Mouse (Mus musculus): Measurements from ENCODE around the gene Lrrc1.

The Lrrc1 gene

DNA sequence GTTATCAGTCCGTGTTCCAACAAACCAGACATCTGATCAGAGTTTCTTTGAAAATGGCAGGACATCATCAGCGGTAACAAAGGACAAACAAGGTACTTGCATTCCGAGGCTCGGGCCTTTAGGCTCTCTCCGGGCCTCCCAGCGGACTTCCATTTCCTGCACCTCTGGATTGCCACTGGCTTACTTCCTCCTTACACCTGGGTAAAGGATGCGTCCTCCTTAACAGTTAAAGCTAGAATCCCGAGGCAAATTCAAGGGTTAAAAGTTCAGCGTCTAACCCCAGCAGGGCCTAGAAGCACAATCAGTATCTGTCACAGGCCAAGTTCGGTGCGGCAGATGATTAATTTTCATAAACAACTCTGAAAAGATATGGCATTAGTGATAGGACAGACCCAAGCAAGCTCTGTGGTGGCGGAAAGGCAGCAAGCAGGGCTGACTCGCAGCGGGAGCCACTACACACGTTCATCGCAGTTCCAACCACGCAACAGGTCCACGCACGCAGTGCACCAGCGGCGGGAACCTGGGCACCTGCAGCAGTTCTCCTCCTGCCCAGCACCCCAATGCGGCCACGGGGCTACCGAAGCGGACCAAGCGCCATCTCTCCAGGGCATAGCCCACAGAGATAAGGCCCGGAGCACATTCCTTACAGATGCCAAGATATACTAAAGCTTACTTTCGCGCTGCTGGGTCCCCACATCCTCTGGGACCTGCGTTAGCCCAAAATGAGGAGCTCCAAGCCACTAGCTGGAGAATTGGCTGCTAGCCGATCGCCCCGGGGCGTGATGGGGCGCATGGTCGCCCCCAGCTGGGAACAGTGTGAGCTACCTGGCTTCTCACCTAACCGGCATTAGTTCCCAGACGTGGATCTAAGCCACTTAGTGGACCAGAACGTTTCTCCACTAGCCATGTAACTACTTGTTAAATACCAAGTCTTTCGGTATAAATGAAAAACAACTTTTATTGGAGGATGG lies 1.0 kb downstream of the Lrrc1 start:
- DNase-seq, result peak; percentile 62

- no peak for DNase-seq
Measured at GRCm38 (mm10) chr9:77541556-77541955, 3.1 kb downstream of the Lrrc1 start.

DNA sequence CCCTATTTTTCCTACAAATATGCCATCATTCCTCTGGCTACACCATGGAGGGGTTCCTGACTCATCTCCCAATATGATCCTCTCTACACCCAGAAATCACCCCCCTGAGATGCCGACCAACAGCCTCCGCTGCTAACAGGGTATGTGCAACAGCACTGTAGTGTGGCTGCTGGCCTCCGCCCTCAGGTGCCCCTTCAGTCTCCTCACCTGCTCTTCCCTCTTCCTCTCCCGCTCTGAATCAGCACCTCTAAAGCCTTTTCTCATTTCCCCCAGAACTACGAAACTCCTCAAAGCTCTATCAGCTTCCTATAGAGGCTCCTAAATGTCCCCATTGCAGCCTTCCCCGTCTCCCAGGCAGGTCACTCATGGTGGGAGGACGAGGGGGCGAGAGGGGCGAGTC lies 5.4 kb downstream of the Lrrc1 start:
- DNase-seq, result no peak

- DNase-seq, result no peak
Measured at GRCm38 (mm10) chr9:77537357-77537756, 7.3 kb downstream of the Lrrc1 start.

DNA sequence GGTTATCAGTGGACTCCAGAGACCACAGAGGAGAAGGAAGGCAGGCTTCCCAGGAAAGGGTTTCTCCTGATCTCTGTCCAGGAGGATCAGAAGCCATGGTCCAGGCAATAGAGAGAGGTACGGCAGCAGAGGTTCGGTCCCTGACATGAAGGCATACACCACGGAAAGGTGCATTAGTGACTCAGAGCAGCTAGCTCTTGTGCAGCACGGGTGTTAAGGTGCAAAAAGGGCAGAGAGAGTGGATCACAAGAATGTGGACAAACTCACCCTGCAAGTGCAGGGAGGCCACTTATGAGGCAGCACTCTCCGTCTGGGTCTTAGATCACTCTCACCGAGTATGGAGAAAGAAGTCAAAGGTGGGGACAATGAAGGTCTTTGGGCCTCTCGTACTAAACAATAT lies 7.8 kb downstream of the Lrrc1 start:
- no peak for DNase-seq

DNA sequence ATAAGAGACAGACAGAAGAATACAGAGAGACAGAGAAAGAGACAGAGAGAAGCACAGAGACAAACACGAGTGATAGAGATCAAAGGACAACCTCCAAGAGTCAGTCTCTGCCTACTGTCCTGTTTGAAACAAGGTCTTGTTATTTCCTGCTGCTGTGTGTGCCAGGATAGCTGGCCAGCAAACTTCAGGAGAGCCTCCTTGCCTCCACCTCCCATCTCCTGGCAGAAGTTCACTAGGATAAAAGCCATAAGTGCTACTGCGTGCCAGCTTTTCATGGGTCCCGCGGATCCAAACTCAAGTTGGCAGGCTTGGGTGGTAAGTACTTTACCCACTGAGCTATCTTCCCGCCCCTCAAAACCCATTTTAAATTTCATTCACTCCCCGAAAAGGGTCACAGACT lies 8.4 kb downstream of the Lrrc1 start:
- DNase-seq, result no peak

- DNase-seq, result peak; percentile 89
Measured at GRCm38 (mm10) chr9:77535021-77535744, 9.5 kb downstream of the Lrrc1 start.

GRCm38 (mm10) chr9:77528379-77529041 lies 16.2 kb downstream of the Lrrc1 start:
- no peak for DNase-seq

- no peak for DNase-seq
Measured at GRCm38 (mm10) chr9:77527170-77527569, 17.5 kb downstream of the Lrrc1 start.

- DNase-seq, result peak; percentile 47
Measured at GRCm38 (mm10) chr9:77526715-77527114, 18.0 kb downstream of the Lrrc1 start.

- DNase-seq, result no peak
Measured at GRCm38 (mm10) chr9:77525595-77526295, 18.9 kb downstream of the Lrrc1 start.

GRCm38 (mm10) chr9:77523793-77524192 lies 20.9 kb downstream of the Lrrc1 start:
- no peak for DNase-seq

- DNase-seq, result no peak
Measured at GRCm38 (mm10) chr9:77522476-77522875, 22.2 kb downstream of the Lrrc1 start.

- no peak for DNase-seq
Measured at GRCm38 (mm10) chr9:77519198-77519597, 25.5 kb downstream of the Lrrc1 start.

GRCm38 (mm10) chr9:77516782-77517364 lies 27.8 kb downstream of the Lrrc1 start:
- DNase-seq, result no peak

DNA sequence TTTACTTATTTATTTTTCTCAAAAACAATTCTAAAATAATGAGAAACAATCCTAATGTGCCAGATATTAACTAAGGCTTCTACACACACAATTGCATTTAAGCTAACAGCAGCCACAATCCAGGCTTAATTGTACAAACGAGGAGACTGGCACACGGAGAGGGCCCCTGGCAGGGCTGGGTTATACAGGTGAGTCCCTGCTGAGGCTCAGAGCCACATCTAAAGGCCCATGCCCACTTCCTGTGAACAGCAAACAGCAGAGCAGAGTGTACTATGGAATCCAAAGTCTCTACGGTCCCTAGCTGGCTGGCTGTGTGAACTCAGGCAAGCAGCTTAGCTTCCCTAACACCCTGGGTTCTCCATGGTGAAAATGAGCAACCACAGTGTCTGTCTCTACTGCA lies 30.8 kb downstream of the Lrrc1 start:
- no peak for DNase-seq

- peak; percentile 89 for DNase-seq
Measured at GRCm38 (mm10) chr9:77512220-77512619, 32.5 kb downstream of the Lrrc1 start.

DNA sequence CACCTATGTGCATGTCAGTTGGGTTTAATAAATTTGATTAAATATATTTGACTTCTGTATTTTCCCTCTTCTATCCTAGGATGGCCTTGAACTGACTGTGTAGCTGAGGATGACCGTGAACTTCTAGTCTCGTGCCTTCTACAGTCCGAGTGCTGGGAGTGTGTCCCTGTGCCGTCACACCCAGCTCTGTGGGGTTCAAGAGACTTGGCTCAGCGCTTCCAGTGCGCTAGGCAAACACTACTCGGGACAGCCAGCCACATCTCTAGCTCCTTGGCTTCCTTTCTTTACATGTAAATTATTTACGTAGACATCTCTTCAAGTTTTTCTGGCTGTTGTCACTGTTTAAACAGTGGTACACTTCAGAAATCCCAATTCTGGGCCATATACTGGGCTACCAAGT lies 34.1 kb downstream of the Lrrc1 start:
- no peak for DNase-seq

- DNase-seq, result no peak
Measured at GRCm38 (mm10) chr9:77507743-77508394, 36.8 kb downstream of the Lrrc1 start.

DNA sequence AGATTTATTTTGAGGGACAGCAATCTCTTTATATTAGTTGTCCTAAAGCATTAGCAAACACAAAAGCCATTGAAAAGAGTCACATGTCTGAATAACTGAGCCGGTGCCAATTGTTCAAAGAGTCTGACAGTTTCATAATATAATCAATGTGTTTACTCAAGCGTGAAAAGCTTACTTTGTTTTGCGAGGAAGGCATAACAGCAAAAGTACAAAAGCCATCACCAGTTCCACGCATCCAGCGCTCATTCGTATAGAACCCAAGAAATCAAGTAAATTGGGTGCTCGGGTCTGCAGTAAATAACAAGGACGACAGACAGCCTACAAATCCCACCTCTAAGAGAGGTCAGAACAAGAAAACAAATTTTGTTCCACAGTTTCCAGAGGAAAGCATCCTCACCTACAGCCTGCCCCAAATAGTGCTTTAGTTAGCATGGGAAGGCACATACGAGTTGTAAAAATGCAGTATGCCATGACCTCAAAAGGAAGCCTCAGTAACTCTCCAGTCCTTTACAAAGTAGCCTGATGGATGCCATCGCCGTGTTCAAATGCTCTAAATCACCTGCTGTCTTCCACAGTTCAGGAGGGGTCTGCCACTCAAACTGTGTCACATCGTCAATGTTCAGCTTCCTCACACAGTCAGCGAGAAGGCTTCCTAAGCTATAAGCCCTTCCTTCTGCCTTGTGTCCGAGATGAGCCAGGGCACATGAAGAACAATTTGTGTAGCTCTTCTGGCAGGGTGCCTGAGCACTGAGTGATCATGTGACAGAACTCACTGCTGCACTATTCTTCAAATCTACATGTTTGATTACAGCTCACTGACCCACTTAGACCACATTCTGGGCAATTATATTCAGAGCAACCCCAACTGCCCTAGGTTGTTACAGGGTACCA lies 41.9 kb downstream of the Lrrc1 start:
- DNase-seq, result peak; percentile 94

GRCm38 (mm10) chr9:77502171-77502547 lies 42.5 kb downstream of the Lrrc1 start:
- no peak for DNase-seq

Measured in retina, postnatal 1 day (tissue).